Mouse (Mus musculus) embryonic facial prominence, embryonic 11.5 days (tissue): ENCODE measurements at regions not wholly inside any gene's neighbourhood (a gene's known extent, or its start where the extent isn't known, plus 50 kb on each side); places are given as distances from the start of the nearest gene placed in this dataset.
A peak's percentile ranks its signal among the peaks of the same experiment; 100 is the strongest.

Source experiments
- ATAC-seq: fragments of 200-750 bp; cut with Nextera tagmentation; replicated peaks from 2 replicates; pipeline ENCODE4 v1.8.0; 2017; ENCODE audit warnings: low read depth; ENCODE audit not compliant: insufficient number of reproducible peaks, low FRiP score, low TSS enrichment
- DNase-seq: peaks from one replicate; pipeline ENCODE4 v3.0.0-alpha.2; 2015; ENCODE audit warnings: low spot score
- H3K27ac ChIP-seq: fragments of 300-500 bp; sonication (generic); replicated peaks from 2 replicates; pipeline ENCODE4 v1.5.1; 2014; ENCODE audit warnings: mild to moderate bottlenecking, low read depth, low read length, control low read depth
- H3K27me3 ChIP-seq: fragments of 300-500 bp; sonication (generic); 2 replicates; pipeline ENCODE4 v1.6.1; 2014; ENCODE audit warnings: mild to moderate bottlenecking, low read length, moderate library complexity, mixed read lengths; ENCODE audit not compliant: control insufficient read depth, insufficient read depth
- H3K36me3 ChIP-seq: fragments of 300-500 bp; sonication (generic); replicated peaks from 2 replicates; pipeline ENCODE4 v1.6.1; 2014; ENCODE audit warnings: low read depth, mild to moderate bottlenecking, low read length, moderate library complexity, mixed read lengths; ENCODE audit not compliant: control insufficient read depth, insufficient read depth
- H3K4me1 ChIP-seq: fragments of 300-500 bp; sonication (generic); 2 replicates; pipeline ENCODE4 v1.6.1; 2014; ENCODE audit warnings: low read length, mixed read lengths; ENCODE audit not compliant: control insufficient read depth, insufficient read depth
- H3K4me2 ChIP-seq: fragments of 300-500 bp; sonication (generic); 2 replicates; pipeline ENCODE4 v1.6.1; 2014; ENCODE audit warnings: low read depth, mild to moderate bottlenecking, control low read depth, low read length, moderate library complexity
- H3K4me3 ChIP-seq: fragments of 300-500 bp; sonication (generic); 2 replicates; pipeline ENCODE4 v1.5.1; 2014; ENCODE audit warnings: low read depth, low read length, control low read depth
- H3K9ac ChIP-seq: fragments of 300-500 bp; sonication (generic); replicated peaks from 2 replicates; pipeline ENCODE4 v1.6.1; 2014; ENCODE audit warnings: mild to moderate bottlenecking, control low read depth, low read length
- H3K9me3 ChIP-seq: fragments of 300-500 bp; sonication (generic); replicated peaks from 2 replicates; pipeline ENCODE4 v1.6.1; 2016; ENCODE audit warnings: mild to moderate bottlenecking, low read length, inconsistent platforms, mixed read lengths; ENCODE audit not compliant: control insufficient read depth
- WGBS: fragments of 180-500 bp; shearing (Covaris S2); extraction: QIAGEN DNeasy Blood & Tissue Kit; methylation state at CpG from one replicate; pipeline ENCODE4 v1.1.7; 2014; 5-methylcytosine and 5-hydroxymethylcytosine counted together

GRCm38 (mm10) chr1:46985978-46986377 is 93.3 kb upstream of the Slc39a10 start:
- H3K27me3 ChIP-seq, result no peaks in the 10 kb centered on the region
- no peak overlapping the region for H3K4me2 ChIP-seq
- ATAC-seq (no peak), DNase-seq (no peak)
- H3K9ac ChIP-seq, result no peak overlapping the region
- no peaks in the 10 kb centered on the region for H3K36me3 ChIP-seq
- no peak overlapping the region for H3K4me3 ChIP-seq
- no peaks in the 10 kb centered on the region for H3K9me3 ChIP-seq
- no peak overlapping the region for H3K27ac ChIP-seq
- 44% methylated on average over 1 of the region's 1 CpGs for WGBS
- no peaks in the 10 kb centered on the region for H3K4me1 ChIP-seq

- Histone ChIP-seq H3K4me1 (no peaks in the 10 kb centered on the region), H3K27ac (no peak overlapping the region)
- 95% methylated on average over 1 of the region's 1 CpGs for WGBS
These were observed 90.4 kb upstream of the Slc39a10 start for GRCm38 (mm10) chr1:46983093-46983492.

GRCm38 (mm10) chr1:46970470-46970869 is 77.8 kb upstream of the Slc39a10 start:
- H3K27ac ChIP-seq, result no peak overlapping the region
- ATAC-seq (no peak), DNase-seq (peak; percentile 55)
- no peaks in the 10 kb centered on the region for H3K4me1 ChIP-seq
- H3K4me3 ChIP-seq, result no peak overlapping the region
- H3K9me3 ChIP-seq, result no peaks in the 10 kb centered on the region
- no peak overlapping the region for H3K4me2 ChIP-seq
- 61% methylated on average over 3 of the region's 3 CpGs for WGBS
- H3K9ac ChIP-seq, result no peak overlapping the region
- no peaks in the 10 kb centered on the region for H3K36me3 ChIP-seq
- H3K27me3 ChIP-seq, result no peaks in the 10 kb centered on the region

More at GRCm38 (mm10) chr1:46983093-46983492, 90.4 kb upstream of the Slc39a10 start:
- H3K4me3 ChIP-seq, result no peak overlapping the region
- no peak for DNase-seq
- no peaks in the 10 kb centered on the region for H3K9me3 ChIP-seq
- no peak overlapping the region for H3K4me2 ChIP-seq
- no peaks in the 10 kb centered on the region for H3K27me3 ChIP-seq
- no peak for ATAC-seq
- no peak overlapping the region for H3K9ac ChIP-seq
- no peaks in the 10 kb centered on the region for H3K36me3 ChIP-seq

GRCm38 (mm10) chr1:46968361-46968760 is 75.7 kb upstream of the Slc39a10 start:
- H3K27me3 ChIP-seq, result no peaks in the 10 kb centered on the region
- no peaks in the 10 kb centered on the region for H3K9me3 ChIP-seq
- no peak overlapping the region for H3K9ac ChIP-seq
- H3K27ac ChIP-seq, result no peak overlapping the region
- H3K36me3 ChIP-seq, result no peaks in the 10 kb centered on the region
- DNase-seq, result no peak
- H3K4me3 ChIP-seq, result no peak overlapping the region
- WGBS, result 63% methylated on average over 3 of the region's 3 CpGs
- H3K4me1 ChIP-seq, result no peaks in the 10 kb centered on the region
- ATAC-seq, result no peak
- H3K4me2 ChIP-seq, result no peak overlapping the region

- Histone ChIP-seq H3K4me1 (no peaks in the 10 kb centered on the region), H3K4me2 (no peak overlapping the region), H3K27ac (no peak overlapping the region), H3K9ac (no peak overlapping the region), H3K27me3 (no peaks in the 10 kb centered on the region), H3K36me3 (no peaks in the 10 kb centered on the region), H3K4me3 (no peak overlapping the region), H3K9me3 (no peaks in the 10 kb centered on the region)
- no peak for ATAC-seq
- 43% methylated on average over 3 of the region's 3 CpGs for WGBS
- no peak for DNase-seq
These were observed 74.2 kb upstream of the Slc39a10 start for GRCm38 (mm10) chr1:46966917-46967266.

GRCm38 (mm10) chr1:46965996-46966916 is 73.6 kb upstream of the Slc39a10 start:
- Histone ChIP-seq H3K4me1 (no peaks in the 10 kb centered on the region), H3K9me3 (no peaks in the 10 kb centered on the region), H3K27ac (no peak overlapping the region), H3K36me3 (no peaks in the 10 kb centered on the region), H3K27me3 (no peaks in the 10 kb centered on the region), H3K4me2 (no peak overlapping the region), H3K4me3 (no peak overlapping the region), H3K9ac (no peak overlapping the region)
- ATAC-seq (no peak), DNase-seq (no peak)
- 58% methylated on average over 5 of the region's 5 CpGs for WGBS

GRCm38 (mm10) chr1:46963973-46964727 is 71.5 kb upstream of the Slc39a10 start:
- ATAC-seq (no peak), DNase-seq (no peak)
- no peak overlapping the region for H3K9ac ChIP-seq
- no peak overlapping the region for H3K4me2 ChIP-seq
- H3K27ac ChIP-seq, result no peak overlapping the region
- WGBS, result 85% methylated on average over 5 of the region's 5 CpGs
- H3K36me3 ChIP-seq, result no peaks in the 10 kb centered on the region
- H3K27me3 ChIP-seq, result no peaks in the 10 kb centered on the region
- H3K9me3 ChIP-seq, result no peaks in the 10 kb centered on the region
- H3K4me1 ChIP-seq, result no peaks in the 10 kb centered on the region
- H3K4me3 ChIP-seq, result no peak overlapping the region
